Mouse (Mus musculus): ENCODE data around the gene Zrsr1.

Gene Zrsr1

GRCm38 (mm10) chr11:23007481-23008180, 35.8 kb downstream of the Zrsr1 start, which contains the start of gene Fam161a:
Fam161a (plus strand) TSS chr11:23007531.
- intact Hi-C loops (cut with DNase I) = loop anchor here (5.0 kb wide), 1 partner anchor 255 kb away; no protein-coding TSS in a partner anchor

GRCm38 (mm10) chr11:23008181-23008823, 36.5 kb downstream of the Zrsr1 start:
- intact Hi-C loops (cut with DNase I) = loop anchor here (5.0 kb wide), 1 partner anchor 254 kb away; no protein-coding TSS in a partner anchor

GRCm38 (mm10) chr11:23008824-23009200, 37.0 kb downstream of the Zrsr1 start:
- intact Hi-C loops (cut with DNase I) = loop anchor here (5.0 kb wide), 1 partner anchor 253 kb away; no protein-coding TSS in a partner anchor

GRCm38 (mm10) chr11:23013096-23013495, 41.3 kb downstream of the Zrsr1 start:
- intact Hi-C loops (cut with DNase I) = loop anchor here (10.0 kb wide), 1 partner anchor 122 kb away; no protein-coding TSS in a partner anchor

GRCm38 (mm10) chr11:23013580-23014294, 41.9 kb downstream of the Zrsr1 start:
- intact Hi-C loops (cut with DNase I) = loop anchor here (10.0 kb wide), 1 partner anchor 121 kb away; no protein-coding TSS in a partner anchor

- intact Hi-C loops (cut with DNase I) = loop anchor here (10.0 kb wide), 1 partner anchor 120 kb away; no protein-coding TSS in a partner anchor
Observed at GRCm38 (mm10) chr11:23014996-23015395, 43.2 kb downstream of the Zrsr1 start.

GRCm38 (mm10) chr11:23017943-23018342, 46.1 kb downstream of the Zrsr1 start:
- intact Hi-C loops (cut with DNase I) = loop anchor here (10.0 kb wide), 1 partner anchor 117 kb away; no protein-coding TSS in a partner anchor

GRCm38 (mm10) chr11:23020116-23020770, 48.4 kb downstream of the Zrsr1 start:
- intact Hi-C loops (cut with DNase I) = no loop called here

GRCm38 (mm10) chr11:23020841-23021240, 49.0 kb downstream of the Zrsr1 start:
- intact Hi-C loops (cut with DNase I) = no loop called here

- intact Hi-C loops (cut with DNase I) = no loop called here
Observed at GRCm38 (mm10) chr11:23023155-23023554, 51.4 kb downstream of the Zrsr1 start.

- intact Hi-C loops (cut with DNase I) = no loop called here
Observed at GRCm38 (mm10) chr11:23024169-23024568, 52.4 kb downstream of the Zrsr1 start.

Measured in adrenal gland (tissue).